Mouse (Mus musculus) embryo, embryonic 11 days (tissue): Measurements from ENCODE around the gene Ankrd13a.
"Not testable (repeated sequence)": the region's sequence is repeated elsewhere in the genome, so short reads cannot be mapped to it uniquely, and the experiment has no call there.

Experiments
- DNase-seq: peaks from one replicate; pipeline ENCODE4 v3.0.0-alpha.2; 2015

Gene Ankrd13a

DNA sequence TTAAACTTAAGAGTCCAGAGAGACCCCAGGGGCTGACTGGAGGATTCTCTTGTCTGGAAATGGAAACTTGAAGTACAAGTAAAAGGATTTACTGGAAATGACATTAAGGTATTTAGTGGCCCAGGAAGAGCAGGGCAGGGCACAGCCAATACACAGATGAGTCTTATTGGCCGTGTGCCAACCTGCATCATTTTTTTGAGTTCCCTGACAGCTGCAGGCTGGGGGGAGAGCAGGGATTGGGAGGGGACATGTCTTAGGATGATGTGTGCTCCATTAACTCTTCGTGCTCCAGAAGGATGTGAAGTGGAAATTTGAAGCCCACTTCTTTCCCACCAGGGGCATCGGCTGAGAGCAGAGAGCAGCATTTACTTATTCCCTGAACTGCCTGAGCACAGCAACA is 67.7 kb downstream of the Ankrd13a start:
- peak; percentile 36 for DNase-seq

DNA sequence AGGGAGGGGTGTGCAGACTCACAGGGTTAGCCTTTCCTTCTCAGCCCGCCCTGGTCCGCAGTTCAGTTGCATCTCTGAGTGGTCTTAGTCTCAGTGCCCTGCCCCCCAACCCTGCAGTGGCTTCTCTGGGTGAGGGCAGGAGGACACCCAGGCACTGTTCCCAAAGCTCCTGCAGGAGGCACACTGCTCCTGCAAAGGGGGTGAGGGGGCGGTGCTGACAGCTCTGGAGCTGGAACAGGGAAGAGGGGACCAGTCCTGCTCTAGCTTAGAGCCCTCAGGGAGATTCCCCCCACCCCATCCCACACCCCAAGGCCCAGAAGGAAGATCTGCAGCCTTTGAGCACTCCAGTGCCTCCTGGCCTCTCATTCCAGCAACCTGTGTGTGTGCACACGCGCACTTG is 68.2 kb downstream of the Ankrd13a start:
- no peak for DNase-seq

DNA sequence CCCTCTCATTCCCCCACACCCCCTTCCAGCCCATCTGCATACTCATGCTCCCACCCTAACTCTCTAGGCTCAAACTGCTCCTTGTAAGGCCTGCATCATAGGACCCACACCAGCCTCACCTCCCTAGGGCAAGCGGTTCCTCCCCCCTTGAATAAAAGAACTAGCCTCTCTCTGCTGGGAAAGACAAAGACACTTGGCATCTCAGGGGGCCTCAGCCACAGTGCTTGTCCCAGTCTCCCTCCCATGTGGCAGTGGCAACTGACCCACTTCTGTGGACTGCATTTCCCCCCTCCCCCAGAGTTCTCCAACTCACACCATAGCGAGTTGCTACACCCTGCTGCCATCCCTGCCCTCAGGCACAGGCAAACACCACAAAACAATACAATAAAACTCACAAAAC is 69.9 kb downstream of the Ankrd13a start:
- DNase-seq = not testable (repeated sequence)

DNA sequence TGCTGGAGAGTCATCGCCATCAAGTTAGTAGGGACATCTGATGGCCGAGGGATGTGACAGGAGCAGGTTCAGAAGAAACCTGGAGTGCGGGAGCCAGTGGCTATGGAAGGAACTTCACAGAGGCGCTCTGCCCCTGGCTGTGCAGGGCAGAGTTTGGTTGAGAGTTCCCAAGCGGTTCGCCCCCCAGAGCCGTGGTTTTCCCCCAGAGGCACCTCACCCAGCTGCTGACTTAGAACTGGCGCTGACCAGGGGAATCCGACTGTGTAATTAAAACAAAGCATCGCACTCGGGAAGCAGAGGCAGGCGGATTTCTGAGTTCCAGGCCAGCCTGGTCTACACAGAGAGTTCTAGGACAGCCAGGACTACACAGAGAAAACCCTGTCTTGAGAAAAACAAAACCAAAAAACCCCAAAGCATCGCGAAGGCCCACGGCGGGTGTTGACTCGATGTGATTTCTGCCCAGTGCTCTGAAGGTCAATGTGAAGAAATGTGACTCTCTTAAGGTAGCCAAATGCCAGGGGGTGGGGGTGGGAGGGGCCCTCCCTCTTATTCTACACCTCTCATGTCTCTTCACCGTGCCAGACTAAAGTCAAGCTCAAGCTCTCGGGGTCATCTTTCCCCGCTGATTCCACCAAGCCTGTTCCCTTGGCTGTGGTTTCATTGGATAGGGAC is 77.2 kb downstream of the Ankrd13a start:
- DNase-seq = no peak

DNA sequence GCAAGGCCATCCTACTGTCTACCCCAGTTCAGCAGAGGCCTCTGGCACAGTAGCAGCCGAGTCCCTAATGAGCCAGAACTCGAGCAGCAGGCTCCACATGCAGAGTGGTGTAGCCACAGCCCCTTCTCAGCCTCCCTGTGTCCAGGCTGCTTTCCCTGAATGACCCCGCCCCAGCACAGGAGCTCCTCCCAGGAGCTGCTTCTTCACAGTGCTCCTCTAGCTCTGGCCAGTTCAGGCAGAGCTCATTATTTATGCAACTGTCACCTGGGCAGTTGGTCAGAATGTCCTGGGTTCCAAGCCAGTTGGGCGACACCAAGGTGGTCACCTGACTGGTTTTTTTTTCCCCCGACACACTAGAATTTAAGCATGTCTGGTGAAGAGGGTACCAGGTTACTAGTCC is 78.9 kb downstream of the Ankrd13a start, which contains the start of gene 4930519G04Rik:
TSS of gene 4930519G04Rik (plus strand) at position 301 of the 400 bp plus-strand sequence.
- DNase-seq = not testable (repeated sequence)
